Mouse (Mus musculus): ENCODE measurements around the gene Tmpo. TPM values are rescaled to one million over a fixed set of nuclear protein-coding genes. Genes with fewer than 3 reads are reported as not detected.

Gene Tmpo
- 48.4 and 69.4 TPM in 2 replicates for polyA plus RNA-seq (2015; fragmentation: Nextera tagmentation; extraction: Ambion mirVana)

GRCm38 (mm10) chr10:91180761-91181460 lies at the start of gene Tmpo:
Gene Tmpo (minus strand): TSS chr10:91181315.

DNA sequence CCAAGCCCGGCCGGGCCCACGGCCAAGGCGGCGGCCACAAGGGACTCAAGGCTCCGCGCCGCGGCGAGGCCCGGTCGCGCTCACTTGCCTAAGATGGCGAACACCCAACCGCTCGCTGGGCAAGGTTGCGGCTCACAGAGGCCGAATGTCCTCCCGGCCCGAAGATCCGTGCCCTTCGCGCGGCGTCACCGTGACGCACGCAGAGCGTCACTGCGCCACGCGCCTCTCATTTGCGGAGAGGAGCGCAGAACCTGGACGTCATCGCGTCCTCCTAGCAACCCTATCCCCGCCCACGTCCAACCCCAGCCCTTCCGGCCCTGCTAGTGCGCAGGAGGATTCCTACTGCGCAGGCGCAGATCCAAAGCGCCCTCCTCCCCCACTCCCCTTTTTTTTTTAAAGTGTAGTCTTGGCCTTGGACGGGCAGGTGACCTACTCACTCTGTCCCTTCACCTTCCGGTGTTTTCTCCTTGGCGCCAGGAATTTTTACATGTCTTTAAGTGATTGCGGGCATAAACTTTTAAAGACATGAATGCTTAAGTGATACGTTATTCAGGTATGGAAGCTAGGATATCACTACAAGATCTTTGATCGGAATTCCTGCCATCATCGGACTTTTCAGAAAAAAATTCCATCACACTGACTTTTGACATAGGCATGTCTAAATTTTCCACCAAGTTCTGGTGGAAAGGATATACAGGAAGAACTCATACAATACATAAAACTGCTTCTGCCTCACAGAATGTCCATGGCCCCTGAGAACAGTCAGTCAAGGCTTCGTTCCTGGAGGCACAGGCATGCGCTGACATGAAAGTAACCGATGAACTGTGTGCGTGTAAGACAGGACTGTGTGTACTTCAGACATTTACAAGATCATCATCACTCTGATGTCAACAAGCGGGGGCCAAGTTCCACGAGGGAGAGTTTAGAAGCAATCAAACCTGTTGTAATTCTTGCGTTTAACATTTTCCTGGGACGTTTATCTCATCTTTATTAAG lies 57.0 kb downstream of the Tmpo start, which contains the start of gene Slc25a3:
Slc25a3 (minus strand) TSS at position 232 of the 995 bp plus-strand sequence.

Other genes starting within 250 kb of the Tmpo start
- 9.4 and 11.1 TPM in 2 replicates for gene Apaf1, start 98.5 kb downstream of the Tmpo start, polyA plus RNA-seq (2015; fragmentation: Nextera tagmentation; extraction: Ambion mirVana)
- gene Ikbip, start 98.4 kb downstream of the Tmpo start, polyA plus RNA-seq (2015; fragmentation: Nextera tagmentation; extraction: Ambion mirVana): 55.1 and 70.6 TPM in 2 replicates
- 420 and 441 TPM in 2 replicates for gene Slc25a3, start 57.3 kb downstream of the Tmpo start, polyA plus RNA-seq (2015; fragmentation: Nextera tagmentation; extraction: Ambion mirVana)

All from urinary bladder, postnatal 0 days (tissue).